Mouse (Mus musculus) heart, postnatal 4 days (tissue): ENCODE measurements around the gene Polh. TPM values are rescaled to one million over a fixed set of nuclear protein-coding genes. Genes with fewer than 3 reads are reported as not detected.

Experiments
- DNase-seq: peaks from one replicate; pipeline ENCODE4 v3.0.0; 2021
- total RNA-seq, 2 experiments: library from RNA; stranded (reverse); gene quantifications; 2 replicates each; pipeline ENCODE4 v1.2.3; 2021

Gene Polh
- 10 to 100 TPM; 20.3 to 21.7 TPM for total RNA-seq

DNA sequence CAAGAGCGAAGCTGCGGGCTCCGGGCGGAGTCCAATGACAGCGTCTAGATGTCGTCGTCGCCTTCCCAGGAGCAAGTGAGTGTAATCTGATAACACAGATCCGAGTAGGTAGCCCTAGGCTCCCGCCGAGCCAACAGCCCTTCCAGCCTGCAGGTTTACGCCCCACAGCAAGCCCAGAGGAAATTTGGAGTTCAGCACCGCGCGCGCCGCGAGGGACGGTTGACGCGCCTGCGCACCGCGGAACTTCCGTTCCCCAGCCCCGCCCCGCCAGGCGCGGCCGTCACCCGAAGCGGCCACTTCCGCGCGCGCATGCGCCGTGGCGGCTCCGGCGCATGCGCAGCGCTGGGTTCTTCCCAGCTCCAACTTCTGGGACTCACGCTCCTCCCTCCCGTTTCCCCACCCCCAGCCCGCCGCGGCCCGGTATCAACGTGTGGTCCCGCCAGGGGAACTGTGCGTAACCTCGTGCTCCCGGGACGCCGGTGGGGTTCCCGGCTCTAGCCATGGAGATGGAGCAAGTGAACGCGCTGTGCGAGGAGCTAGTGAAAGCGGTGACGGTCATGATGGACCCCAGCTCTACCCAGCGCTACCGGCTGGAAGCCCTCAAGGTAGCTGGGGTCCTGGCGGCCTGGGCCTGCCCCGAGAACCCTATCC lies at the start of gene Polh, which contains the start of gene Xpo5:
Gene Polh (minus strand): TSS at position 225 of the 651 bp plus-strand sequence.
Gene Xpo5 (plus strand): TSS at position 362 of the 651 bp plus-strand sequence.
- DNase-seq, result peak; percentile 95

DNA sequence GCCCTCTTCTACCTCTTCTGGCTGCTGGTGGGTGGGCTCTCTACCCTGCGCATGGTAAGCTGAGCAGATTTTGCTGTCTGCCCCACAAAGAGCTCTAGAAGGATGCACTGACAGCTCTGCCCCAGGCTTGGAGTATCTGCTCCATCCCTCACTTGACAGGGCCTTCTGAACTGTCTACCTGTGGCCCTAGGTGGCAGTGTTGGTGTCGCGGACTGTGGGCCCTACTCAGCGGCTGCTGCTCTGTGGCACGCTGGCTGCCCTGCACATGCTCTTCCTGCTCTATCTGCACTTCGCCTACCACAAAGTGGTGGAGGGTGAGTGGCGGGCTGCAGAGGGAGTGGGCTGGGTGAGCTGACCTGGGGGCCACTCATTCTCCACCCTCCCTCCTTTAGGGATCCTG lies 48.7 kb upstream of the Polh start:
- no peak for DNase-seq

DNA sequence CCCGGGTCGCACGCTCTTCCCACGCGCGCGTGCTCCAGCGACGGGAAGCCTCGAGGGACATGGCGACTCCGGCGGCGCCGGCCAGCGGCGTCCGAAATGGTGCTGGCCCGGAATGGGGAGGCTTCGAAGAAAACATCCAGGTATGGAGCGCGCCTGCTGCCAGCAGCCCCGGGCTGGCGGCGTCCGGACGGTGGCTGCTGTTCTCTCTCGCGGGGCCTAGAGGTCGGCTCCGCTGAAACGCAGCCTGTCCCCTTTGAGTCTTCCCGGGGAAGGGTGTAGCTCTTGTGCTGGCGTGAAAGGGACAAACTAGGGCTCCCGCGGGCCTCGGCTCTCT lies 45.7 kb upstream of the Polh start:
- no peak for DNase-seq

GRCm38 (mm10) chr17:46247512-46248188 lies 45.2 kb upstream of the Polh start, which contains the start of the genes Polr1c and Yipf3:
Polr1c (minus strand) TSS chr17:46248054.
Yipf3 (plus strand) TSS chr17:46248080.
- DNase-seq, result peak; percentile 96

DNA sequence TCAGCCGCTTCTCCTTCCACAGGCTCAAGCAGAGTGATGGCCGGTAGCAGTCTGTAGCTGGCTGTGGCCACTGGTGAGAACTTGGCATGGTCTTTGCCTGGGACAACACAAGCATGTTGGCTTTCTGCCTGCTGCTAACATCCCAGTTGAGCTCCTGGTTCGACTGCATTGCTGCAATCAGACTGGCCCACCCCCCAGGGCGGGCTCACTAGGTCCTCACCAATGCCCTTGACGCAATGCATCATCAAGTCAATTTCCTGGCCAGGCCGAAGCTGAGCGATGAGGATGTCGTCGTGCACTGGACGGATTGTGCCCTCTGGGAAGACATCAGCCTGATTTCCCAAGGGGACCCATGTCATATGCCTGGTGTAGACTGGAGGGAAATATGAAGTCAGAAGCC lies 42.1 kb upstream of the Polh start:
- DNase-seq, result no peak

DNA sequence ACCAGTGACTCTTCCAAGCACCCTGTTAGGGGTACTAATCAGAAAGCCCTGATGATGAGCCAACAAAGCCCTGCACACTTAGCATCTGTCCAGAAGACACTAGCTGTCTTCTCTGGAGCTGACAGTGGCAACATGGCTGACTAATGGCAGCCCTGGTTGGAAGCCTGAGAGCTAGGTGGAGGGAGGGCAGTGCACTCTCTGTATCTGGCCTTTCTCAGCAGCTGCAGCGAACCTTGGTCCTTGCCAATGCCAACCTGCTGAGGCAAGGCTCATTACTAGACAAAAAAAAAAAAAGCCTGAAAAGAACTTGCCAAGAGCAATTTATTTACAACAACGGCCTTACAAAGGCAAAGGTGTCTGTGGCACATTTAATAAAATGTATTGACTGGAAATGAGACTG lies 41.2 kb upstream of the Polh start:
- no peak for DNase-seq

DNA sequence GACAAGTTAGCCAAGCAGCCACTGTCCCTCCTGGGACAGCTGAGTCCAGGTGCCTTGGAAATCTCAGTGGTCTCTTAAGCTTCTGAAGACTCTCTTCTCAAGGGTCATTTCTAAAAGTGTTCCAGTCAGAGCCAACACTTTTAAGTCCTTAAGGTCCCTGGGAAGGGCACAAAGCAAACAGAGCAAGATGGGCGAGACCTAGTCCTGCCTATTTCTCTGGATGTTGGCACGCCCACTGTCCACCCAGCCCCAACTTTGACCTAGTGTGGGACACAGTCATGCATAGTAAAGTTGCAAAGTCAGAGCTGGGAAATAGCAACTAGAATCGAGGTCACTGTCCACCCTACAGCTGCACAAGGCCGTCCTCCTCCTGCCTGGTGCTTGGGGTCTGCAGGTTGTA lies 40.5 kb upstream of the Polh start:
- no peak for DNase-seq

- DNase-seq, result no peak
These were observed 39.8 kb upstream of the Polh start for GRCm38 (mm10) chr17:46242274-46242673.

DNA sequence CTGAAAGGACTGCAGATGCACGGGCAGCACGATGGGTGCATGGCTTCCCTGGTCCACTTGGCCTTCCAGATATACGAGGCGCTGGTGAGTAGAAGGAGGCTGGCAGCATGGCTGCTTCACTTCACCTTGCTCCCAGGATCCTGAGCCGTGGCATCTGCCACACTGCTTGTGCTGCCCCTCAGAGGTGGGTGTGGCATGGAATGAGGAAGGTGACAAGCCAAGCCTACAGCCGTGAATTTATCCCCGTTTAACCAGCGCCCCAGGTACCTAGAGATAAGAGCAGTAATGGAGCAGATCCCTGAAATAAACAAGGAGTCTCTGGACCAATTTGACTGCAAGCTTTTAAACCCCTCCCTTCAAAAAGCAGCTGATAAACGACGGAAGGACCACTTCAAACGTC lies 39.0 kb upstream of the Polh start:
- DNase-seq, result no peak

DNA sequence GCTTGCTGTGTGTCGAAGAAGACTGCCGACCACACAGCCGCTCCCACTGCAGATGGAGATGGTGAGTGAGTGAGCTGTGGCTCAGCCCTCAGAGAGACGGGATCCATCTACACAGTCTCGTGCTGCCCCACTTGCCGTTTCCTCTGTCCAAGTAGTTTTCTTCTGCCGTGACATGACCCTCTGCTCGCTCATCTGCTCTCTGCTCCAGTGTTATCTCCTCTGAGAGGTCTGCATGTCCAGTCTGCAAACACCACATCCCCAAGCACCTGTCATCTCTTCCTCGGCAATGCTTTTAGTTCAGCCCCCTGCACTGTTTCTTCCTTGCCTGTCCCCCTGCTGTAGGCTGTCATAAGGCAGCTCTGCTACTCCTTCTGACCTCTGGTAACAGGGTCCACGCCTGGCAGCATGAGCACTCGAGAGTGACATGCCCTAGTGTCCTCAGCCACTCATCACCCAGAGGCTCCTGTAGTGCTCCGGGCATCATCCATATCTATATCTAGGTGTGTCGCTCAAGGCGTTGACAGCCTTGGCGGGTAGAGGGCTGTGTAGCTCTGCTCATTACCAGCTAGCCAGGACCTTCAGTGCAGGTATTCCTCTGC lies 37.2 kb upstream of the Polh start:
- DNase-seq, result no peak

DNA sequence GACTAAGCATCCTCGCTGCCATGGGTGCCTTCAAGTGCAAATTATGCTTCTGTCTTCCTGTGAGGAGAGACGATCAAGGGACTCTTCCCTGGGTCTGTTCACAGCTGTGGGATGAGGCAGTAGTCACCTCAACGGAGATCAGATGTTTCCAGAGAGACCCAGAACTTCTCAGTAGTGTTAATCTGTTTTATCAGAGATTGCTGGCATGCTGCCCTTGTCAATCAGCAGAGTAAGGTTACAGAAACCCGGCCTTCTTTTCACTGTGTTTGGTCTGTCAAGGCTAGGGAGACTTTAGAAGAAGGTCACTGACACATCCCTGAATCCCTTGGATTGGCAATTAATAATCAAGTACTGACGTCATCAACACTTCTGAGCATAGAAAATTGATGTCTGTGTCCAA lies 35.0 kb upstream of the Polh start:
- DNase-seq, result no peak

GRCm38 (mm10) chr17:46237079-46237478 lies 34.6 kb upstream of the Polh start:
- DNase-seq, result no peak

DNA sequence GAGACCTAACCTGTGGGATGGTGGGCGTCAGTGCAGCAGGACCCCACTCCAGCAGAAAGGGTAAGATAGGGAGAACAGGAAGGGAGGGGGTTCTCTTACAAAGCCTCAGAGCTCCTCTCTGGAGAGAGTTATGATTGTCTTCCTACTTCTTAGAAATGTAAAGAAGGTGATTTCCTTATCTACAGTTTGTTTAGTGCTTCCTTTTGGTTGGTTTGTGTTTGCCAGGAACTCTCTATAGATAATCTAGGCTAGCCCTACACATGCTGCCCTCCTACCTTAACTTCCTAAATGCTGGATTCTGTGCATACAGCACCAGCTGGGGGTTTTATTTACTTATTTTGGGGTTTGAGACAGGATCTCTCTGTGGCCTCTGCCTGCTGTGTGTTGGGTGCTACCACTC lies 33.6 kb upstream of the Polh start:
- DNase-seq, result no peak

- DNase-seq, result no peak
These were observed 25.1 kb upstream of the Polh start for GRCm38 (mm10) chr17:46227576-46227975.

DNA sequence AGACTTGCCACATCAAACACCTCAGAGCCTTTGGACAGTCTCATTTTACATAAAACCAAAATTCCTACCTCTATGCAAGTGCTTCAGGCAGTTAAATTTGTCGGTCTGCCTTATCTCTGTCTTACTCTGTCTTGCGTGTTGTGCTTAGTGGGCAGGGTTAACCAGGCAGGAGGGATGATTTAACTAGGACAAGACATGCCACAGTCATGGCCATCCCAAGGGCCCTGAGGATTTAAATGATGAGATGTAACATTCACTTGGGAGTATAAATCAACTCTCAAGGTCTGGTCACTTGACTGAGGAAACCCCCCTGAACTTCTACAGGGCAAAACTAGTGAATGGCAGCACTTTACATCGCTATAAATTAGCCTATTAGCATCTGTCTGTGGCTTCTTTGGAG lies 19.2 kb upstream of the Polh start:
- no peak for DNase-seq

DNA sequence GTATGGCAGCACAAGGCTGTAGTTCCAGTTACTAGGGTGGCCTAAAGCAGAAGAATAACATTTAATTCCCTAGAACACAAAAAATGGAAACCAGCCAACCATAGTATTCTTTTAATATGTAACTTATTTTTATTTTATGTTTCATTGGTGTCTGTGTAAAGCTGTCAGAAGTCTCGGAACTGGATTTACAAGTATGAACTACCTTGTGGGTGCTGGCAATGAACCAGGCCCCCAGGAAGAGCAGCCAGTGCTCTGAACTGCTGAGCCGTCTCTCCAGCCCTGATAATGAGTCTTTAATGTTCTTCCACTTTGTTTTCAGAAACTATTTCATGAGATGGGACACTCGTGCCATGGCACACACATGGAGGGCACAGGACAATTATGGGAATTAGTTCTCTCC lies 8.1 kb upstream of the Polh start:
- no peak for DNase-seq

DNA sequence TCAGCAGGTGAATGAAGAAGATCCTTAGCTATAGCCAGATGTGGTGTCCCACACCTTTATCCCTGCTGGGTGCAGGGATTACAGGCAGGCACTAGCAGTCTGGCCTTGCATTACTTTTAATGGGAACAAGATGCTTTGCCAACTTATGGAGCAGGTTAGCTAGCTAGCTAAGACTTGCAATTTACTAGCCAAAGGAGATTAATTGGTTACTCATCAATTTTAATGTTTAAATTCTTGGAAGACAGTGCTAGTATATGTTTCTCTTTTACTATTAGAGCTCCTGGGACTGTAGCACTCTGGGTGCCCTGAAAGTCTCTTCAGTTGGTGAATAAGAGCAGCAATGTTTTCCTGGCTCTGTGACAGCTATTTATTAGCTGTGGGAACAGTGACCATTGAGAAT lies 4.2 kb upstream of the Polh start:
- no peak for DNase-seq

DNA sequence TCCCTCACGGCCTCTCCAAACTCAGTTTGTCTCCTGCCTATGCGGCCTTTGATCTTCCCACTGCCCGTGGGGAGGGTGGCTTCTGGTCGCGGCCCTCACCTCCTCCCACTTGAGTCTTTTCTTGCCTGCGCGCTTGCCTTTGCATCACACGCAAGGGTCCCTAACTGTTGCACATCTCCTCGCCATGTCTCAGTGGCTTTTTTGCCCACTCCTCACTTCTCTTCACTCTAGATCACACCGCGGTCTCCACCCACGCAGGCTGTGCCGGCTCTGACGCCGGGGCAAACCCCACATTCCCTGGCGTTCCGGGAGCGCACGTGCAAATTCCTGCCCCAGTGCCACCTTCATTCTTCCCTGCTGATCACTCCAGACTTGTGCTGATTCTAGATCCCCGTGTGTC lies 633 bp upstream of the Polh start:
- DNase-seq, result peak; percentile 60

- peak; percentile 6 for DNase-seq
These were observed 1.3 kb downstream of the Polh start for GRCm38 (mm10) chr17:46201151-46201550.

DNA sequence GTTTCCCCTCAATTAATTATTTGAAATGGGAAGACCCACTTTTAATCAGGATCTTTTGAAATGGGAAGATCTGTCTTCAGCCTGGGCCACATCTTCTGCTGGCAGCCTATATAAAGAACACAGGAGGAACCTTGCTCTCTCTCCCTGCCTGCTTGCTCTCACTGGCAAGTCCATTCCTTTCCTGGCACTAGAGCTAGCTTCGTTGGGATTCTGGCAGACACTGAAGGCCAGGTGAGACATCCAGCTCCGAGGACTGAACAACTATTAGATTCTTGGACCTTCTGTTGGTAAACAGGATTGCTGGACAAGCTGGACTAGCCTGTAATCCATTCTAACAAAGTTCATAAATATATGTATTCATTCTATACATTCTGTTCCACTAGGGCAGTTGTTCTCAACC lies 13.6 kb downstream of the Polh start:
- DNase-seq, result no peak

- no peak for DNase-seq
These were observed 20.2 kb downstream of the Polh start for GRCm38 (mm10) chr17:46182273-46182672.

GRCm38 (mm10) chr17:46170538-46170937 lies 31.9 kb downstream of the Polh start:
- no peak for DNase-seq

DNA sequence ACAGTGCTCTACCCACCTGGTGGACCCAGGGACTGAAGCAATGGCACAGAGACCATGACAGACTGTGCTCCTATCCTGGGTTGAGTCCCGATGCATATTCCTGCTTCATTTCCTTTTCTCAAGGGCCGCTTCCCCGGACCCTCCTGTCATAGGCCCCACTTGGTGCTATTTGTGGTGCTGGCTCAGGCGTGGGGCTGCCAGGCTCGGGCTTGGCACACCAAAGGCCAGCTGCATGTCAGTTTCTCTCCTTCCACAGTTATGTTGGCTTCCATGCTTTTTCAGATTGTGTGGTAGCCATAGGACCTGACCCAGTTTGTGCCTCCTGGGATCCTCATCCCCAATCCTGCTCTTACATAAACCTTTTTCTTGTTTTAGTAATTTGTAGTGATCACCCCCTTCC lies 33.7 kb downstream of the Polh start:
- no peak for DNase-seq

DNA sequence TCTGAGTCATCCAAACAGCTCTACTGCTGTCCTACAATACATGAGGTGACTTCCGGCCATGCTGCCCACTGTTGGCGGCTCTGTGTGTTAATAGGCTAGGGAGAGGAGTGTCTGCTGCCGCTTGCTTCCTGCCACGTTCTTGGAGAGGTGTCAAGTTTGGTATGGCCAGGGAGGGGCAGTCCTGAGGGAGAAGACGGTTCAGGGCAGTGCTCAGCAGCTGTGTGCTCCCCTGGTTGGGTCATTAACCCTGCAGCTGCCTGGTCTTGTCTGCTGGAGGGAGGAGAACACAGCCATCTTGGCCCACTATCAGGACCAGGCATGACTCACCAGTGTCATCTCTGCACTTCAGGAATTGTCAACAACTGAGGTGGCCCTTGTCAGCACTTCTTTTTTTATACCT lies 34.1 kb downstream of the Polh start:
- peak; percentile 32 for DNase-seq
